Mouse (Mus musculus) forebrain, postnatal 0 days (tissue): ENCODE data around the gene Slit1. TPM values are rescaled to one million over a fixed set of nuclear protein-coding genes. Genes with fewer than 3 reads are reported as not detected.

Experiments used
- ATAC-seq: fragments of 200-750 bp; cut with Nextera tagmentation; 2 replicates; pipeline ENCODE4 v1.8.0; 2017; ENCODE audit warnings: mild to moderate bottlenecking, moderate library complexity
- DNase-seq: peaks from one replicate; pipeline ENCODE4 v3.0.0-alpha.2; 2015
- H3K27ac ChIP-seq: fragments of 300-500 bp; sonication (generic); 2 replicates; pipeline ENCODE4 v1.5.1; 2014; ENCODE audit warnings: low read depth, mild to moderate bottlenecking, antibody characterized with exemption, low read length, moderate library complexity, mixed read lengths
- H3K27me3 ChIP-seq: fragments of 300-500 bp; sonication (generic); 2 replicates; pipeline ENCODE4 v1.6.1; 2014; ENCODE audit warnings: mild to moderate bottlenecking, low read length, mixed read lengths; ENCODE audit not compliant: insufficient read depth
- H3K36me3 ChIP-seq: fragments of 300-500 bp; sonication (generic); 2 replicates; pipeline ENCODE4 v1.6.1; 2014; ENCODE audit warnings: mild to moderate bottlenecking, moderate library complexity; ENCODE audit not compliant: insufficient read depth
- H3K4me1 ChIP-seq: fragments of 300-500 bp; sonication (generic); 2 replicates; pipeline ENCODE4 v1.6.1; 2014; ENCODE audit warnings: antibody characterized with exemption; ENCODE audit not compliant: insufficient read depth
- H3K4me2 ChIP-seq: fragments of 300-500 bp; sonication (generic); 2 replicates; pipeline ENCODE4 v1.6.1; 2014; ENCODE audit warnings: low read depth, mild to moderate bottlenecking, moderate library complexity
- H3K4me3 ChIP-seq: fragments of 300-500 bp; sonication (generic); 2 replicates; pipeline ENCODE4 v1.5.1; 2014; ENCODE audit warnings: low read depth, low read length, mixed read lengths
- H3K9ac ChIP-seq: fragments of 300-500 bp; sonication (generic); 2 replicates; pipeline ENCODE4 v1.6.1; 2014; ENCODE audit warnings: mild to moderate bottlenecking
- H3K9me3 ChIP-seq: fragments of 300-500 bp; sonication (generic); 2 replicates; pipeline ENCODE4 v1.6.1; 2016; ENCODE audit warnings: low read length
- CTCF ChIP-seq: sonication (generic); IDR thresholded peaks from 2 replicates; pipeline ENCODE4 v1.5.1; 2016; ENCODE audit warnings: antibody characterized with exemption, control low read depth, low read depth
- WGBS: fragments of 180-500 bp; shearing (Covaris S2); extraction: QIAGEN DNeasy Blood & Tissue Kit; methylation state at CpG from one replicate; pipeline ENCODE4 v1.1.7; 2014; 5-methylcytosine and 5-hydroxymethylcytosine counted together
- polyA plus RNA-seq: library from polyadenylated mRNA; unstranded; fragments of >200 nt; fragmentation: Nextera tagmentation; extraction: Ambion mirVana; gene quantifications from 2 replicates; pipeline ENCODE4 v1.2.1, GENCODE M21; 2015
- total RNA-seq: library from RNA; depleted of rRNA; stranded (reverse); fragments of >200 nt; gene quantifications from 2 replicates; pipeline ENCODE4 v1.2.3, GENCODE M21; 2014

Gene Slit1
- total and polyA plus RNA-seq, 2 experiments from 2014 or later, result 13.4 to 61.8 TPM

GRCm38 (mm10) chr19:41688251-41688650, 55.2 kb downstream of the Slit1 start:
- no peak for TF ChIP-seq CTCF
- Histone ChIP-seq H3K4me3 (no peak overlapping the region), H3K4me1 (peaks cover 29% of the 10 kb centered on the region), H3K9ac (no peak overlapping the region), H3K27ac (peak overlapping the region; percentile 3; the same call in 1 of the 2 replicates), H3K9me3 (no peaks in the 10 kb centered on the region), H3K4me2 (no peak overlapping the region), H3K36me3 (no peaks in the 10 kb centered on the region), H3K27me3 (no peaks in the 10 kb centered on the region; the same call in 1 of the 2 replicates)
- ATAC-seq (peak; percentile 58), DNase-seq (peak; percentile 79)
- WGBS, result 11% methylated on average over 13 of the region's 13 CpGs

DNA sequence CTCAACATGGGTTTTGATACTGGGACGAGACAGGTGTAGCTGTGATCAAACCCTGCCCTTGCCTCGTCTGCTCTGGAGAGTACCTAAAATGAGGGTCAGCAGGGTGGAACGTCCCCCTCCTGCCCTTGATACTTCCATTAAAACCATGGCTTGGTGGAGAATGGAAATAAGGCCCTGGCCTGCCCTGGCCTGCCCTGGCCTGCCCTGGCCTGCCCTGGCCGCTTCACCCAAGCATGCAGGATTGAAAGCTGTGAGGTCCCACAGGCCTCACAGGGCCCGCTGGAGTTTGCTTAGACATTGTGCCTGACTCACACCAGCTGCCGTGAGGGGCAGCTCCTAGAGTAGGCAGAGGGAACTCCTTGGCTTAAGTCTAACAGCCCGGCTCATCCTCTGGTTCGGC, 55.6 kb downstream of the Slit1 start:
- Histone ChIP-seq H3K36me3 (no peaks in the 10 kb centered on the region), H3K27ac (peak overlapping the region; percentile 3; the same call in 1 of the 2 replicates), H3K4me2 (no peak overlapping the region), H3K4me1 (peaks cover 29% of the 10 kb centered on the region), H3K4me3 (no peak overlapping the region), H3K9me3 (no peaks in the 10 kb centered on the region), H3K27me3 (no peaks in the 10 kb centered on the region; the same call in 1 of the 2 replicates), H3K9ac (no peak overlapping the region)
- ATAC-seq (peak; percentile 13), DNase-seq (no peak)
- WGBS, result 60% methylated on average over 8 of the region's 8 CpGs
- TF ChIP-seq CTCF, result no peak

- H3K9me3 ChIP-seq, result no peaks in the 10 kb centered on the region
- H3K27ac ChIP-seq, result no peak overlapping the region
- ATAC-seq, result no peak
- H3K4me1 ChIP-seq, result peaks cover 30% of the 10 kb centered on the region
- H3K36me3 ChIP-seq, result no peaks in the 10 kb centered on the region
- no peak overlapping the region for H3K4me2 ChIP-seq
- DNase-seq, result no peak
- no peak overlapping the region for H3K4me3 ChIP-seq
- 89% methylated on average over 2 of the region's 2 CpGs for WGBS
- H3K27me3 ChIP-seq, result no peaks in the 10 kb centered on the region
- no peak overlapping the region for H3K9ac ChIP-seq
- TF ChIP-seq CTCF, result peak; percentile 36
Measured at GRCm38 (mm10) chr19:41686194-41686593, 57.3 kb downstream of the Slit1 start.

GRCm38 (mm10) chr19:41685453-41686086, 57.9 kb downstream of the Slit1 start:
- no peaks in the 10 kb centered on the region for H3K36me3 ChIP-seq
- WGBS, result 51% methylated on average over 13 of the region's 13 CpGs
- no peaks in the 10 kb centered on the region for H3K27me3 ChIP-seq
- no peaks in the 10 kb centered on the region for H3K9me3 ChIP-seq
- TF ChIP-seq CTCF, result no peak
- ATAC-seq (peak; percentile 12; the same call in 1 of the 2 replicates), DNase-seq (no peak)
- no peak overlapping the region for H3K27ac ChIP-seq
- peaks cover 34% of the 10 kb centered on the region for H3K4me1 ChIP-seq
- no peak overlapping the region for H3K4me2 ChIP-seq
- no peak overlapping the region for H3K4me3 ChIP-seq
- H3K9ac ChIP-seq, result no peak overlapping the region

GRCm38 (mm10) chr19:41684874-41685273, 58.6 kb downstream of the Slit1 start:
- no peak for TF ChIP-seq CTCF
- Histone ChIP-seq H3K36me3 (no peaks in the 10 kb centered on the region), H3K27ac (no peak overlapping the region), H3K4me1 (peaks cover 33% of the 10 kb centered on the region), H3K4me3 (no peak overlapping the region), H3K9ac (no peak overlapping the region), H3K4me2 (no peak overlapping the region), H3K9me3 (no peaks in the 10 kb centered on the region), H3K27me3 (no peaks in the 10 kb centered on the region)
- ATAC-seq (no peak), DNase-seq (no peak)
- 76% methylated on average over 1 of the region's 1 CpGs for WGBS

- H3K4me1 ChIP-seq, result peaks cover 42% of the 10 kb centered on the region
- WGBS, result 64% methylated on average over 1 of the region's 1 CpGs
Measured at GRCm38 (mm10) chr19:41683951-41684350, 59.5 kb downstream of the Slit1 start.

GRCm38 (mm10) chr19:41680267-41680666, 63.2 kb downstream of the Slit1 start:
- TF ChIP-seq CTCF, result no peak
- peak overlapping the region; percentile 64; the same call in 1 of the 2 replicates for H3K27ac ChIP-seq
- H3K4me3 ChIP-seq, result no peak overlapping the region
- DNase-seq (no peak), ATAC-seq (no peak)
- no peaks in the 10 kb centered on the region for H3K36me3 ChIP-seq
- H3K9ac ChIP-seq, result no peak overlapping the region
- no peak overlapping the region for H3K4me2 ChIP-seq
- H3K9me3 ChIP-seq, result no peaks in the 10 kb centered on the region
- H3K27me3 ChIP-seq, result no peaks in the 10 kb centered on the region; the same call in 1 of the 2 replicates
- peaks cover 31% of the 10 kb centered on the region for H3K4me1 ChIP-seq
- WGBS, result 73% methylated on average over 1 of the region's 1 CpGs

More at GRCm38 (mm10) chr19:41683951-41684350, 59.5 kb downstream of the Slit1 start:
- Histone ChIP-seq H3K27me3 (no peaks in the 10 kb centered on the region; the same call in 1 of the 2 replicates), H3K4me2 (no peak overlapping the region), H3K9ac (no peak overlapping the region), H3K36me3 (no peaks in the 10 kb centered on the region), H3K27ac (no peak overlapping the region), H3K4me3 (no peak overlapping the region), H3K9me3 (no peaks in the 10 kb centered on the region)
- DNase-seq (no peak), ATAC-seq (no peak)
- TF ChIP-seq CTCF, result no peak
